Mouse (Mus musculus): ENCODE data around the gene Ptprm.

DNA sequence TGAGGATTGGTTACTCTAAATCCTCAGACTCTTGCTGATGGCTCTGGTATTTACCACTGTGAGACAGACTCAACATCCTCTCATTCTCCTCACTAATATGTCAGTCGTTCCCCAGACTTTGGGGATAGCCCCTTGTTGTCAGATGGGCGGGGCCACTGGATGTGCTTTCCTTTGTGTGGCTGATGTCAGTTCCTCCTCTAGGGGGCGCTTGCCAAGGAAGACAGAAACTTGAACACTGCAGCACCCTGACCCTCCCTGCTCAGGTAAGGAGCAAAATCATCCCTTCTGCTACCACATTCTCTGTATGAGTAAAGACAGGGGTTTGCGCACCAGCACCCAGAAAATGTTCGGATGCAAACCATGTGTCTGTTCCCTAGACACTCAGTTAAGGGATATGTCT is 266.7 kb downstream of the Ptprm start:
- TF ChIP-seq POLR2A (IDR thresholded peaks at IDR 0.05; ENCODE audit: borderline replicate concordance, insufficient read depth, low read length): no peak
- no peak for TF ChIP-seq CTCF (IDR thresholded peaks at IDR 0.05; ENCODE audit: borderline replicate concordance, insufficient read depth, low read depth, low read length)

Measured in cerebellum, adult 2 months (tissue).